Mouse (Mus musculus): ENCODE results near the gene Acvr2a.

DNA sequence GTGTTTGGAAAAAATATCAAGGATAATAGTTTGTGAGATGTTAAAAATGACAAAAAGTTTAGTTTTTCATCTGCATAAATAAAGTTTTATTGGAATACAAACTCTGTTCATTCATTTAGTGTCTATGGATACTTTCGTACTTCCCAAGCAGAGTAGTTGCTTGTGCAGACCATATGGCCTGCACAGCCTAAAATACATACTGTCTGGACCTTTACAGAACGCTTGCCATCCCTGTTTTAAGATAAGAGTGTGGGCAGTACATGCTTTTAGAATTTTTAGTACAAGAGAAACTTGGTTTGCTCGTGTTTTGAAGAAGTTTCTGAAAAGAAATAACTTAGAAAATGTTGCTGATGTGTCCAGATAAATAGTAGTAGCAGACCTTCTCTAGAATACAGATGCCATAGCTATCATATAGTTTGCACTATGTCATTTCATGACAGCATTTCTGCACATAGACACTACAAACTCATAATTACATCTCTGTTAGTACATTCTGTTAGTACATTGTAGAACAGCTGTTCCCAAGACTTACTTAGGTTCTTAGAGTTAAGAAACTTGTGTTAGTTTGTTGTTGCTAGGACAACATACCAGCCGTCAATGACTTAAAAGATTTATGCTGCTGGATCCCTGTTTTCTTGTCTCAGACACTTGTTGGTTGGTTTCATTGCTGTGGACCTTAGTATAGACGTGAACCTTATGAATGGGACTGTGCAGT is 54.4 kb downstream of the Acvr2a start:
- TF ChIP-seq CTCF (IDR thresholded peaks at IDR 0.05; ENCODE audit: insufficient read depth, low read length) (no peak), POLR2A (IDR thresholded peaks at IDR 0.05; ENCODE audit: borderline replicate concordance, extremely low read depth, low read depth, low read length) (no peak)
